In the genomic region with DNA sequence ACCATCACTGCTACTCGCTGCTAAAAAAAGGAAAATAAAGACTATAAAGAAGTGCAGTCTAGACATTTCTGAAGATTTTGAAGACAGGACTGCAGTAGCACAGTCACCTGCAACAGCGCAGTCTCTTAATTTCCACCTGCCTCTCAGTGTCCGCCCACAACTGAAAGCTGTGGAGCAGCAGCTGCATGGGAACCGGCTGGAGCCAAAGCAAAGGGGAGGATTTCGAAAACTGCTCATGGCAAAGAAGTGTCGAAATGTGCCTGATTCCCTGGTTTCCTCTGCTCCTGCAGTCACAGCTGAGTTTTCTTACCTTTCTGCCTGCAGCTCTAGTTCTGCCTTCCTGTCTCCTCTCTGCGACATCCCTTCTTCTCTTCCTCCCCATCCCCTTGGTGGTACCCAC, we compare ENCODE assay signal across 27 mouse cellular contexts. TPM values are rescaled to one million over a fixed set of nuclear protein-coding genes. Genes with fewer than 3 reads are reported as not detected.
DNase-seq lines count a peak whose midpoint lies in the region; ATAC-seq and TF ChIP-seq lines count a peak whose summit lies in the region.
"Had no signal": no experiment of that assay in that cellular context is flagged by ENCODE, and none has a peak within 500 bp of the region (broad histone marks: within the 10 kb centered on the region; RNA-seq: fewer than 3 reads in every experiment).

No protein-coding gene starts in this region.

- WGBS in forebrain, embryonic 11.5 days = 65% methylated on average over 7 of the region's 7 CpGs
- 59% methylated on average over 7 of the region's 7 CpGs for WGBS in forebrain, postnatal 0 days
- WGBS in olfactory bulb, adult 2 months = 23% methylated on average over 7 of the region's 7 CpGs
- 68% methylated on average over 7 of the region's 7 CpGs for WGBS in kidney, embryonic 15.5 days

- H3K36me3 ChIP-seq in forebrain, embryonic 11.5 days (ENCODE audit: control insufficient read depth, insufficient read depth, low read length) = no peaks in the 10 kb centered on the region
- no peaks in the 10 kb centered on the region for H3K36me3 ChIP-seq in forebrain, postnatal 0 days (ENCODE audit: insufficient read depth)
- peaks cover 2% of the 10 kb centered on the region; the same call in 1 of the 2 replicates for H3K36me3 ChIP-seq in kidney, embryonic 15.5 days
- H3K36me3 ChIP-seq: embryonic facial prominence, embryonic 10.5 days; embryonic facial prominence, embryonic 13.5 days; forebrain, embryonic 10.5 days; hindbrain, embryonic 12.5 days; hindbrain, embryonic 15.5 days had no signal

- ATAC-seq in forebrain, embryonic 11.5 days (replicated peaks; ENCODE audit: low FRiP score) = no peak
- ATAC-seq in forebrain, postnatal 0 days = no peak; the same call in 1 of the 2 replicates
- ATAC-seq in kidney, embryonic 15.5 days (replicated peaks; ENCODE audit: low FRiP score) = no peak
- ATAC-seq: activated CD4-positive, CD25-positive, alpha-beta regulatory T cell, adult 4 months; forebrain, embryonic 14.5 days had no signal

- no peaks in the 10 kb centered on the region for H3K27me3 ChIP-seq in forebrain, embryonic 11.5 days (ENCODE audit: control insufficient read depth, insufficient read depth, low read length)
- no peaks in the 10 kb centered on the region for H3K27me3 ChIP-seq in forebrain, postnatal 0 days (ENCODE audit: insufficient read depth, low read length)
- no peaks in the 10 kb centered on the region for H3K27me3 ChIP-seq in kidney, embryonic 15.5 days
- H3K27me3 ChIP-seq: embryonic facial prominence, embryonic 13.5 days; heart, embryonic 13.5 days; hindbrain, embryonic 12.5 days; hindbrain, embryonic 15.5 days had no signal

- no peak overlapping the region for H3K4me3 ChIP-seq in forebrain, embryonic 11.5 days (ENCODE audit: low read depth, low read length)
- no peak overlapping the region for H3K4me3 ChIP-seq in forebrain, postnatal 0 days (ENCODE audit: low read depth, low read length)
- peak overlapping the region; percentile 23; the same call in 1 of the 2 replicates for H3K4me3 ChIP-seq in olfactory bulb, adult 2 months (ENCODE audit: insufficient read depth, low read depth, low read length)
- H3K4me3 ChIP-seq in kidney, embryonic 15.5 days (replicated peaks) = no peak overlapping the region
- H3K4me3 ChIP-seq: embryonic facial prominence, embryonic 10.5 days; embryonic facial prominence, embryonic 13.5 days; erythroblast, embryonic 14.5 days; forebrain, embryonic 10.5 days; heart, adult 2 months; heart, embryonic 10.5 days; heart, embryonic 13.5 days; hindbrain, embryonic 12.5 days; hindbrain, embryonic 15.5 days had no signal

- no peaks in the 10 kb centered on the region for H3K9me3 ChIP-seq in forebrain, embryonic 11.5 days (ENCODE audit: control insufficient read depth, low read length)
- H3K9me3 ChIP-seq in forebrain, postnatal 0 days (ENCODE audit: low read length) = no peaks in the 10 kb centered on the region
- no peaks in the 10 kb centered on the region for H3K9me3 ChIP-seq in kidney, embryonic 15.5 days (replicated peaks)
- H3K9me3 ChIP-seq: embryonic facial prominence, embryonic 10.5 days; embryonic facial prominence, embryonic 13.5 days; forebrain, embryonic 10.5 days; heart, embryonic 10.5 days; hindbrain, embryonic 12.5 days; hindbrain, embryonic 15.5 days had no signal

- no peak for TF ChIP-seq POLR2A in olfactory bulb, adult 2 months (IDR thresholded peaks at IDR 0.05; ENCODE audit: insufficient read depth, low read depth, low read length)

- peak; percentile 29 for DNase-seq in forebrain, embryonic 11.5 days (ENCODE audit: low spot score)
- DNase-seq in forebrain, postnatal 0 days = no peak
- peak; percentile 11 for DNase-seq in right cerebral cortex, postnatal 25 days
- DNase-seq in right cerebral cortex, postnatal 4 days = no peak
- DNase-seq in urinary bladder, adult 2 months (ENCODE audit: low spot score) = no peak
- DNase-seq in adrenal gland, postnatal 10 days = no peak
- DNase-seq: adrenal gland, postnatal 14 days; cerebellum, adult 11-12 months; cerebellum, adult 8-10 months; cerebellum, postnatal 10 days; cerebellum, postnatal 36 days; embryo, embryonic 11 days; gastrocnemius, postnatal 25 days; heart, adult 2 months; heart, postnatal 14 days had no signal

- H3K4me2 ChIP-seq in forebrain, embryonic 11.5 days (ENCODE audit: low read depth, low read length, severe bottlenecking) = no peak overlapping the region
- H3K4me2 ChIP-seq in forebrain, postnatal 0 days (ENCODE audit: low read depth) = no peak overlapping the region
- no peak overlapping the region for H3K4me2 ChIP-seq in kidney, embryonic 15.5 days
- H3K4me2 ChIP-seq: embryonic facial prominence, embryonic 13.5 days; heart, embryonic 13.5 days; hindbrain, embryonic 12.5 days; hindbrain, embryonic 15.5 days had no signal

- H3K9ac ChIP-seq in forebrain, embryonic 11.5 days (ENCODE audit: low read length) = no peak overlapping the region
- no peak overlapping the region for H3K9ac ChIP-seq in forebrain, postnatal 0 days
- no peak overlapping the region for H3K9ac ChIP-seq in kidney, embryonic 15.5 days
- H3K9ac ChIP-seq: embryonic facial prominence, embryonic 13.5 days; heart, embryonic 13.5 days; hindbrain, embryonic 12.5 days; hindbrain, embryonic 15.5 days had no signal

- H3K4me1 ChIP-seq in forebrain, embryonic 11.5 days (replicated peaks; ENCODE audit: control insufficient read depth, insufficient read depth, low read length) = no peaks in the 10 kb centered on the region
- H3K4me1 ChIP-seq in forebrain, postnatal 0 days (ENCODE audit: insufficient read depth) = no peaks in the 10 kb centered on the region
- H3K4me1 ChIP-seq in olfactory bulb, adult 2 months (ENCODE audit: control insufficient read depth, insufficient read depth, low read length) = peaks cover 11% of the 10 kb centered on the region
- H3K4me1 ChIP-seq in kidney, embryonic 15.5 days = no peaks in the 10 kb centered on the region
- H3K4me1 ChIP-seq: embryonic facial prominence, embryonic 13.5 days; forebrain, embryonic 10.5 days; heart, embryonic 10.5 days; heart, embryonic 13.5 days; hindbrain, embryonic 12.5 days; hindbrain, embryonic 15.5 days had no signal

- H3K27ac ChIP-seq in forebrain, embryonic 11.5 days (ENCODE audit: low read depth, low read length) = no peak overlapping the region
- H3K27ac ChIP-seq in forebrain, postnatal 0 days (ENCODE audit: low read depth, low read length) = no peak overlapping the region
- H3K27ac ChIP-seq in olfactory bulb, adult 2 months (ENCODE audit: insufficient read depth, low read depth, low read length) = peak overlapping the region; percentile 90
- H3K27ac ChIP-seq in kidney, embryonic 15.5 days = no peak overlapping the region
- H3K27ac ChIP-seq: embryonic facial prominence, embryonic 10.5 days; embryonic facial prominence, embryonic 13.5 days; forebrain, embryonic 10.5 days; heart, adult 2 months; heart, embryonic 10.5 days; heart, embryonic 13.5 days; hindbrain, embryonic 12.5 days; hindbrain, embryonic 15.5 days had no signal

- no peak for TF ChIP-seq CTCF in forebrain, postnatal 0 days (IDR thresholded peaks at IDR 0.05; ENCODE audit: low read depth)
- no peak for TF ChIP-seq CTCF in olfactory bulb, adult 2 months (IDR thresholded peaks at IDR 0.05; ENCODE audit: insufficient read depth, low read depth, low read length)

RNA-seq across cellular contexts. Expression of gene Mphosph8, which starts 20.8 kb away (rescaled TPM):
- polyA plus RNA-seq in forebrain, embryonic 11.5 days (2014; fragmentation: Nextera tagmentation; extraction: Ambion mirVana) = 39.4 and 50.2 TPM in 2 replicates
- total RNA-seq in forebrain, postnatal 0 days (2014; rRNA removed) = 18.2 and 19.2 TPM in 2 replicates
- polyA plus RNA-seq in forebrain, postnatal 0 days (2015; fragmentation: Nextera tagmentation; extraction: Ambion mirVana) = 27.1 and 30.8 TPM in 2 replicates
- not detected in 2 replicates for polyA plus RNA-seq in olfactory bulb, adult 2 months (2012; ENCODE audit: insufficient read depth, insufficient read length, low replicate concordance, missing spikeins)
- polyA plus RNA-seq in urinary bladder, adult 2 months (2012; rRNA removed) = 18.1 and 19.3 TPM in 2 replicates
- total RNA-seq in adrenal gland, postnatal 10 days (2021) = 10 to 100 TPM; 22.0 to 25.1 TPM
- polyA plus RNA-seq in kidney, embryonic 15.5 days (2015; fragmentation: Nextera tagmentation; extraction: Ambion mirVana) = 34.7 and 36.5 TPM in 2 replicates

Comparison
In these comparisons a context has a peak if more than half of its experiments do, and no peak if none do; other contexts are left out.
1. DNase-seq: peak in forebrain, embryonic 11.5 days (single experiment) and right cerebral cortex, postnatal 25 days (single experiment); none in forebrain, postnatal 0 days (single experiment), right cerebral cortex, postnatal 4 days (single experiment), urinary bladder, adult 2 months (single experiment) and adrenal gland, postnatal 10 days (single experiment).
2. RNA of gene Mphosph8, which starts 20.8 kb away (polyA plus RNA-seq): 39.4 to 50.2 TPM in forebrain, embryonic 11.5 days, 34.7 to 36.5 TPM in kidney, embryonic 15.5 days, 27.1 to 30.8 TPM in forebrain, postnatal 0 days and 18.1 to 19.3 TPM in urinary bladder, adult 2 months; not detected in olfactory bulb, adult 2 months; every median in the first group is over 10 times any median in the second.